ENCODE assay signal across 8 mouse cellular contexts in genomic region chr16:18459955-18460370, GRCm38 (mm10). TPM values are rescaled to one million over a fixed set of nuclear protein-coding genes. Genes with fewer than 3 reads are reported as not detected.
DNase-seq lines count a peak whose midpoint lies in the region; ATAC-seq and TF ChIP-seq lines count a peak whose summit lies in the region.

No protein-coding gene starts in this region.

- peaks cover 4% of the 10 kb centered on the region for H3K36me3 ChIP-seq in C2C12 (ENCODE audit: control insufficient read depth, insufficient read depth)
- H3K36me3 ChIP-seq in hindbrain, embryonic 11.5 days (ENCODE audit: control insufficient read depth, insufficient read depth, low read length): no peaks in the 10 kb centered on the region
- H3K36me3 ChIP-seq in lung, embryonic 14.5 days (ENCODE audit: insufficient read depth): peaks cover 16% of the 10 kb centered on the region
- peaks cover 11% of the 10 kb centered on the region for H3K36me3 ChIP-seq in neural tube, embryonic 15.5 days

- TF ChIP-seq POLR2A in embryonic fibroblast, embryonic 13.5 days (IDR thresholded peaks at IDR 0.05; ENCODE audit: low read depth, low read length): no peak

- no peaks in the 10 kb centered on the region for H3K27me3 ChIP-seq in C2C12 (ENCODE audit: control insufficient read depth, insufficient read depth, insufficient read length)
- H3K27me3 ChIP-seq in hindbrain, embryonic 11.5 days (ENCODE audit: control insufficient read depth, insufficient read depth, low read length): no peaks in the 10 kb centered on the region
- H3K27me3 ChIP-seq in lung, embryonic 14.5 days (ENCODE audit: insufficient read depth, low read length): no peaks in the 10 kb centered on the region
- 0 out of 2 replicates have a peak, but pooled peaks cover 9% of the 10 kb centered on the region for H3K27me3 ChIP-seq in neural tube, embryonic 15.5 days (replicated peaks)

- H3K27ac ChIP-seq in embryonic fibroblast, embryonic 13.5 days (ENCODE audit: insufficient read depth, low read length): 0 out of 2 replicates have a peak overlapping the region, but pooled peaks have one; percentile 0
- peak overlapping the region; percentile 47; the same call in 1 of the 2 replicates for H3K27ac ChIP-seq in hindbrain, embryonic 11.5 days (ENCODE audit: low read depth, low read length)
- peak overlapping the region; percentile 62; the same call in 1 of the 2 replicates for H3K27ac ChIP-seq in lung, embryonic 14.5 days (ENCODE audit: low read depth)
- H3K27ac ChIP-seq in neural tube, embryonic 15.5 days (replicated peaks): peak overlapping the region; percentile 60

- H3K4me1 ChIP-seq in embryonic fibroblast, embryonic 13.5 days (ENCODE audit: control insufficient read depth, insufficient read depth, low read length): peaks cover 15% of the 10 kb centered on the region
- H3K4me1 ChIP-seq in hindbrain, embryonic 11.5 days (replicated peaks; ENCODE audit: control insufficient read depth, insufficient read depth, low read length): peaks cover 10% of the 10 kb centered on the region
- H3K4me1 ChIP-seq in lung, embryonic 14.5 days (ENCODE audit: insufficient read depth): peaks cover 14% of the 10 kb centered on the region
- peaks cover 20% of the 10 kb centered on the region for H3K4me1 ChIP-seq in neural tube, embryonic 15.5 days

- H3ac ChIP-seq in C2C12 (ENCODE audit: control insufficient read depth, insufficient read length, low read depth): peak overlapping the region; percentile 64

- ATAC-seq in hindbrain, embryonic 11.5 days (ENCODE audit: low FRiP score): peak; percentile 77
- peak; percentile 72 for ATAC-seq in lung, embryonic 14.5 days (ENCODE audit: insufficient read depth)
- peak; percentile 86 for ATAC-seq in neural tube, embryonic 15.5 days (ENCODE audit: low FRiP score)
- ATAC-seq in cerebellum, adult (ENCODE audit: insufficient number of reproducible peaks, low FRiP score, low TSS enrichment): no peak

- peak overlapping the region; percentile 18; the same call in 1 of the 2 replicates for H3K4me2 ChIP-seq in hindbrain, embryonic 11.5 days (replicated peaks; ENCODE audit: low read depth, low read length)
- peak overlapping the region; percentile 31; the same call in 1 of the 2 replicates for H3K4me2 ChIP-seq in lung, embryonic 14.5 days
- peak overlapping the region; percentile 41 for H3K4me2 ChIP-seq in neural tube, embryonic 15.5 days

- DNase-seq in ES-CJ7 (ENCODE audit: low read depth, low spot score): peak; percentile 82
- DNase-seq in hindbrain, embryonic 11.5 days (ENCODE audit: low spot score): peak; percentile 61
- DNase-seq in lung, embryonic 14.5 days: peak; percentile 78
- DNase-seq in frontal cortex, postnatal 36 days (ENCODE audit: low spot score in 2 of 2): no peak

- H3K4me3 ChIP-seq in C2C12 (ENCODE audit: insufficient read depth, poor library complexity, severe bottlenecking): no peak overlapping the region
- H3K4me3 ChIP-seq in embryonic fibroblast, embryonic 13.5 days (ENCODE audit: insufficient read depth, low read length): no peak overlapping the region
- H3K4me3 ChIP-seq in hindbrain, embryonic 11.5 days (ENCODE audit: low read depth, low read length): no peak overlapping the region
- H3K4me3 ChIP-seq in lung, embryonic 14.5 days (ENCODE audit: low read depth, low read length): no peak overlapping the region
- peak overlapping the region; percentile 16; the same call in 1 of the 2 replicates for H3K4me3 ChIP-seq in neural tube, embryonic 15.5 days (replicated peaks)

- no peak for TF ChIP-seq CTCF in C2C12 (IDR thresholded peaks at IDR 0.05; ENCODE audit: control insufficient read depth, insufficient read depth, insufficient read length)
- no peak for TF ChIP-seq CTCF in embryonic fibroblast, embryonic 13.5 days (IDR thresholded peaks at IDR 0.05; ENCODE audit: borderline replicate concordance, insufficient read depth, low read length)
- no peak for TF ChIP-seq CTCF in lung, embryonic 14.5 days (IDR thresholded peaks at IDR 0.05; ENCODE audit: low read depth)

- H3K79me2 ChIP-seq in C2C12 (ENCODE audit: control insufficient read depth, insufficient read depth): no peaks in the 10 kb centered on the region

- H3K79me3 ChIP-seq in C2C12 (ENCODE audit: low read depth): no peaks in the 10 kb centered on the region

- no peaks in the 10 kb centered on the region for H3K9me3 ChIP-seq in hindbrain, embryonic 11.5 days (ENCODE audit: control insufficient read depth, low read length)
- no peaks in the 10 kb centered on the region for H3K9me3 ChIP-seq in lung, embryonic 14.5 days (ENCODE audit: low read depth, low read length)
- no peaks in the 10 kb centered on the region for H3K9me3 ChIP-seq in neural tube, embryonic 15.5 days (replicated peaks)

- 3% methylated on average over 11 of the region's 11 CpGs for WGBS in hindbrain, embryonic 11.5 days
- 5% methylated on average over 11 of the region's 11 CpGs for WGBS in lung, embryonic 14.5 days
- 2% methylated on average over 11 of the region's 11 CpGs for WGBS in neural tube, embryonic 15.5 days

- H3K9ac ChIP-seq in hindbrain, embryonic 11.5 days (ENCODE audit: low read depth, low read length): peak overlapping the region; percentile 27; the same call in 1 of the 2 replicates
- peak overlapping the region; percentile 14; the same call in 1 of the 2 replicates for H3K9ac ChIP-seq in lung, embryonic 14.5 days
- H3K9ac ChIP-seq in neural tube, embryonic 15.5 days (replicated peaks): peak overlapping the region; percentile 21; the same call in 1 of the 2 replicates

TF ChIP-seq in C2C12, 6 proteins besides CTCF, POLR2A, EP300 and RAD21:
- TF ChIP-seq MYOD1 (IDR thresholded peaks at IDR 0.05; ENCODE audit: control insufficient read depth, insufficient read length, low read depth) (peak; percentile 91), FOSL1 (IDR thresholded peaks at IDR 0.05; ENCODE audit: insufficient read depth, low read length, poor library complexity, severe bottlenecking) (peak; percentile 52), MYOG (IDR thresholded peaks at IDR 0.05; ENCODE audit: control insufficient read depth, extremely low read depth, insufficient read length) (no peak), CEBPB (IDR thresholded peaks at IDR 0.05; ENCODE audit: low read depth) (no peak), MAX (IDR thresholded peaks at IDR 0.05) (peak; percentile 21), USF1 (IDR thresholded peaks at IDR 0.05; ENCODE audit: low read depth) (no peak)

RNA-seq across cellular contexts. Expression of gene Comt, which starts 33.3 kb away (rescaled TPM):
- polyA plus RNA-seq in C2C12 (2012; fragmentation: generic; extraction: Trizol): 96.2 TPM
- polyA plus RNA-seq in embryonic fibroblast, embryonic 13.5 days (2011; ENCODE audit: insufficient read length, low read depth, missing spikeins): 89.2 and 96.0 TPM in 2 replicates
- polyA plus RNA-seq in hindbrain, embryonic 11.5 days (2014; fragmentation: Nextera tagmentation; extraction: Ambion mirVana): 49.6 and 53.9 TPM in 2 replicates
- polyA plus RNA-seq in lung, embryonic 14.5 days (2014; fragmentation: Nextera tagmentation; extraction: Ambion mirVana): 89.4 and 97.0 TPM in 2 replicates
- 117 and 128 TPM in 2 replicates for polyA plus RNA-seq in neural tube, embryonic 15.5 days (2015; fragmentation: Nextera tagmentation; extraction: Ambion mirVana)

RNA-seq across cellular contexts. Expression of gene Txnrd2, which starts 33.8 kb away (rescaled TPM):
- 19.4 TPM for polyA plus RNA-seq in C2C12 (2012; fragmentation: generic; extraction: Trizol)
- 4.6 and 7.5 TPM in 2 replicates for polyA plus RNA-seq in embryonic fibroblast, embryonic 13.5 days (2011; ENCODE audit: insufficient read length, low read depth, missing spikeins)
- polyA plus RNA-seq in hindbrain, embryonic 11.5 days (2014; fragmentation: Nextera tagmentation; extraction: Ambion mirVana): 22.2 and 23.8 TPM in 2 replicates
- polyA plus RNA-seq in lung, embryonic 14.5 days (2014; fragmentation: Nextera tagmentation; extraction: Ambion mirVana): 18.7 and 21.5 TPM in 2 replicates
- 28.3 and 30.9 TPM in 2 replicates for polyA plus RNA-seq in neural tube, embryonic 15.5 days (2015; fragmentation: Nextera tagmentation; extraction: Ambion mirVana)

RNA-seq across cellular contexts. Expression of gene Gnb1l, which starts 38.5 kb away (rescaled TPM):
- 13.3 TPM for polyA plus RNA-seq in C2C12 (2012; fragmentation: generic; extraction: Trizol)
- polyA plus RNA-seq in embryonic fibroblast, embryonic 13.5 days (2011; ENCODE audit: insufficient read length, low read depth, missing spikeins): 3.8 and 5.5 TPM in 2 replicates
- 13.0 and 14.9 TPM in 2 replicates for polyA plus RNA-seq in hindbrain, embryonic 11.5 days (2014; fragmentation: Nextera tagmentation; extraction: Ambion mirVana)
- polyA plus RNA-seq in lung, embryonic 14.5 days (2014; fragmentation: Nextera tagmentation; extraction: Ambion mirVana): 16.2 and 17.6 TPM in 2 replicates
- polyA plus RNA-seq in neural tube, embryonic 15.5 days (2015; fragmentation: Nextera tagmentation; extraction: Ambion mirVana): 16.1 and 18.8 TPM in 2 replicates

RNA-seq across cellular contexts. Expression of gene Rtl10, which starts 38.7 kb away (rescaled TPM):
- 10.6 TPM for polyA plus RNA-seq in C2C12 (2012; fragmentation: generic; extraction: Trizol)
- 4.7 and 7.8 TPM in 2 replicates for polyA plus RNA-seq in embryonic fibroblast, embryonic 13.5 days (2011; ENCODE audit: insufficient read length, low read depth, missing spikeins)
- 1.8 and 3.0 TPM in 2 replicates for polyA plus RNA-seq in hindbrain, embryonic 11.5 days (2014; fragmentation: Nextera tagmentation; extraction: Ambion mirVana)
- 4.2 and 4.8 TPM in 2 replicates for polyA plus RNA-seq in lung, embryonic 14.5 days (2014; fragmentation: Nextera tagmentation; extraction: Ambion mirVana)
- polyA plus RNA-seq in neural tube, embryonic 15.5 days (2015; fragmentation: Nextera tagmentation; extraction: Ambion mirVana): 3.1 and 4.9 TPM in 2 replicates

Comparison
In these comparisons a context has a peak if more than half of its experiments do, and no peak if none do; other contexts are left out.
1. DNase-seq: peak in ES-CJ7 (single experiment), hindbrain, embryonic 11.5 days (single experiment) and lung, embryonic 14.5 days (single experiment); none in frontal cortex, postnatal 36 days (0 of 2).
2. H3K27ac ChIP-seq: peak in every context shown above with its lines; median percentile 62 in lung, embryonic 14.5 days; 60 in neural tube, embryonic 15.5 days; 47 in hindbrain, embryonic 11.5 days; 0 in embryonic fibroblast, embryonic 13.5 days.
3. Peak in every context shown above with its lines, with median percentiles within 50 percentile points of each other: H3K4me2 ChIP-seq and H3K9ac ChIP-seq.